Mouse (Mus musculus) lung, embryonic 16.5 days (tissue): ENCODE measurements around the gene Als2. TPM values are rescaled to one million over a fixed set of nuclear protein-coding genes. Genes with fewer than 3 reads are reported as not detected.

Source experiments
- ATAC-seq: fragments of 200-750 bp; cut with Nextera tagmentation; 2 replicates; pipeline ENCODE4 v1.8.0; 2017; ENCODE audit warnings: low read depth, mild to moderate bottlenecking, moderate library complexity
- H3K27ac ChIP-seq: fragments of 300-500 bp; sonication (generic); 2 replicates; pipeline ENCODE4 v1.5.1; 2014; ENCODE audit warnings: mild to moderate bottlenecking, control low read depth, low read length
- H3K27me3 ChIP-seq: fragments of 300-500 bp; sonication (generic); 2 replicates; pipeline ENCODE4 v1.6.1; 2014; ENCODE audit warnings: low read depth, low read length, mixed read lengths; ENCODE audit not compliant: control insufficient read depth, insufficient read depth
- H3K36me3 ChIP-seq: fragments of 300-500 bp; sonication (generic); 2 replicates; pipeline ENCODE4 v1.6.1; 2014; ENCODE audit warnings: low read length; ENCODE audit not compliant: control insufficient read depth, insufficient read depth
- H3K4me1 ChIP-seq: fragments of 300-500 bp; sonication (generic); replicated peaks from 2 replicates; pipeline ENCODE4 v1.6.1; 2014; ENCODE audit warnings: low read length, mixed read lengths; ENCODE audit not compliant: control insufficient read depth, insufficient read depth
- H3K4me2 ChIP-seq: fragments of 300-500 bp; sonication (generic); 2 replicates; pipeline ENCODE4 v1.6.1; 2014; ENCODE audit warnings: low read depth, low read length, control low read depth
- H3K4me3 ChIP-seq: fragments of 300-500 bp; sonication (generic); 2 replicates; pipeline ENCODE4 v1.5.1; 2014; ENCODE audit warnings: mild to moderate bottlenecking, low read length, control low read depth
- H3K9ac ChIP-seq: fragments of 300-500 bp; sonication (generic); 2 replicates; pipeline ENCODE4 v1.6.1; 2014; ENCODE audit warnings: low read length, control low read depth
- H3K9me3 ChIP-seq: fragments of 300-500 bp; sonication (generic); 2 replicates; pipeline ENCODE4 v1.6.1; 2016; ENCODE audit warnings: low read length; ENCODE audit not compliant: control insufficient read depth
- WGBS: fragments of 180-500 bp; shearing (Covaris S2); extraction: QIAGEN DNeasy Blood & Tissue Kit; methylation state at CpG from one replicate; pipeline ENCODE4 v1.1.7; 2014; 5-methylcytosine and 5-hydroxymethylcytosine counted together
- polyA plus RNA-seq: library from polyadenylated mRNA; unstranded; fragments of >200 nt; fragmentation: Nextera tagmentation; extraction: Ambion mirVana; gene quantifications from 2 replicates; pipeline ENCODE4 v1.2.1, GENCODE M21; 2015

The Als2 gene
- polyA plus RNA-seq, 1 experiment from 2014 or later = 11.2 TPM

- Histone ChIP-seq H3K4me2 (no peak overlapping the region), H3K27ac (no peak overlapping the region), H3K27me3 (no peaks in the 10 kb centered on the region), H3K4me3 (no peak overlapping the region), H3K4me1 (no peaks in the 10 kb centered on the region), H3K36me3 (peaks cover 17% of the 10 kb centered on the region; the same call in 1 of the 2 replicates), H3K9me3 (no peaks in the 10 kb centered on the region), H3K9ac (no peak overlapping the region)
- ATAC-seq = no peak
- WGBS = 77% methylated on average over 5 of the region's 5 CpGs
These were observed 36.1 kb downstream of the Als2 start for GRCm38 (mm10) chr1:59200960-59201359.

DNA sequence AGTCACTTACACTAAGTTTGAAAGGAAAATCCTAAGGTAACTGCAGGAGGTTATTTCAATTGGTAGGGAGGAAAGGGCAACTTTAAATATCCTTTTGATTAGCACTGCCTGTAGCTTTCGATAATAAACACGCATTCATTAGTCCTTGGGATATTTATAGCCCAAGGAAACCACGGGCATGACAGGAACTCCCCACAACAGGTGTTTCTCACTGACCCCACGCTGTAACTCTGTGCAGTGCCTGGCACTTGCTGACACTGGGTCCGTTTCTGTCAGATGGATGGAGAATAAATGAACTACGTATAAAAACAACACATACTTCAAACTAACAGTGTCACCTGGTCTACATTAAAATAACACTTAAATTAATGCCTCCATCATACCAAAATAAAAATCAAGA, 42.1 kb downstream of the Als2 start:
- H3K4me2 ChIP-seq = no peak overlapping the region
- H3K27me3 ChIP-seq = no peaks in the 10 kb centered on the region
- H3K4me3 ChIP-seq = no peak overlapping the region
- no peaks in the 10 kb centered on the region for H3K9me3 ChIP-seq
- 51% methylated on average over 6 of the region's 6 CpGs for WGBS
- peaks cover 18% of the 10 kb centered on the region for H3K36me3 ChIP-seq
- H3K4me1 ChIP-seq = no peaks in the 10 kb centered on the region
- no peak for ATAC-seq
- no peak overlapping the region for H3K9ac ChIP-seq
- H3K27ac ChIP-seq = no peak overlapping the region

GRCm38 (mm10) chr1:59187786-59188185, 49.2 kb downstream of the Als2 start:
- Histone ChIP-seq H3K27me3 (no peaks in the 10 kb centered on the region), H3K4me1 (no peaks in the 10 kb centered on the region), H3K4me3 (no peak overlapping the region), H3K9me3 (no peaks in the 10 kb centered on the region), H3K27ac (no peak overlapping the region), H3K36me3 (peaks cover 11% of the 10 kb centered on the region), H3K4me2 (no peak overlapping the region), H3K9ac (no peak overlapping the region)
- 85% methylated on average over 5 of the region's 5 CpGs for WGBS
- no peak for ATAC-seq

GRCm38 (mm10) chr1:59186317-59186716, 50.7 kb downstream of the Als2 start:
- Histone ChIP-seq H3K36me3 (peaks cover 11% of the 10 kb centered on the region), H3K9me3 (no peaks in the 10 kb centered on the region), H3K4me3 (no peak overlapping the region), H3K27me3 (no peaks in the 10 kb centered on the region), H3K27ac (no peak overlapping the region), H3K4me2 (no peak overlapping the region), H3K4me1 (no peaks in the 10 kb centered on the region), H3K9ac (no peak overlapping the region)
- no peak for ATAC-seq
- WGBS = 80% methylated on average over 10 of the region's 10 CpGs

DNA sequence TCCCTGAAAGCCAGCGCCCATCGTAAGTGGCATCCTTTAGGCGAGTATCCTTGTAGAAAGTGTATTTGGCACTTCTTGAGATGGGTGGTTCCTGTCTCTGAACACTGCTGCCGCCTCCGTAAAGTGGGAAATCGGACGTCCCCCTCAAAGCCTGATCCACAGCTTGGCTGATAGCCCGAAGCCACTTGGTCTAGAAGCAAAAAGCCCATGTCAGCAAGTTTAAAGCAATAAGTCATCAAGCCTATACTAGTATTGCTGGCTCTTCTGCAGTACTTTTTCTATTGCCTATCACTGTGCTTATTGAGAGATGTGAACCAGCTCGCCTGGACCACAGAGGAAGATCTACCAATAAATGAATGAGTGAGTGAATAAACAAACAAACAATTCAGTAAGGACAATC, 51.6 kb downstream of the Als2 start:
- no peak overlapping the region for H3K9ac ChIP-seq
- H3K36me3 ChIP-seq = peaks cover 6% of the 10 kb centered on the region
- H3K9me3 ChIP-seq = no peaks in the 10 kb centered on the region
- ATAC-seq = no peak
- H3K4me2 ChIP-seq = no peak overlapping the region
- no peak overlapping the region for H3K27ac ChIP-seq
- WGBS = 72% methylated on average over 9 of the region's 9 CpGs
- no peak overlapping the region for H3K4me3 ChIP-seq
- no peaks in the 10 kb centered on the region for H3K4me1 ChIP-seq
- no peaks in the 10 kb centered on the region for H3K27me3 ChIP-seq

- H3K4me1 ChIP-seq = no peaks in the 10 kb centered on the region
- H3K27ac ChIP-seq = no peak overlapping the region
- peaks cover 15% of the 10 kb centered on the region for H3K36me3 ChIP-seq
- no peak overlapping the region for H3K4me3 ChIP-seq
- H3K9me3 ChIP-seq = no peaks in the 10 kb centered on the region
- no peak for ATAC-seq
- no peak overlapping the region for H3K4me2 ChIP-seq
- WGBS = 87% methylated on average over 4 of the region's 4 CpGs
- no peaks in the 10 kb centered on the region for H3K27me3 ChIP-seq
- no peak overlapping the region for H3K9ac ChIP-seq
These were observed 54.0 kb downstream of the Als2 start for GRCm38 (mm10) chr1:59183045-59183444.

DNA sequence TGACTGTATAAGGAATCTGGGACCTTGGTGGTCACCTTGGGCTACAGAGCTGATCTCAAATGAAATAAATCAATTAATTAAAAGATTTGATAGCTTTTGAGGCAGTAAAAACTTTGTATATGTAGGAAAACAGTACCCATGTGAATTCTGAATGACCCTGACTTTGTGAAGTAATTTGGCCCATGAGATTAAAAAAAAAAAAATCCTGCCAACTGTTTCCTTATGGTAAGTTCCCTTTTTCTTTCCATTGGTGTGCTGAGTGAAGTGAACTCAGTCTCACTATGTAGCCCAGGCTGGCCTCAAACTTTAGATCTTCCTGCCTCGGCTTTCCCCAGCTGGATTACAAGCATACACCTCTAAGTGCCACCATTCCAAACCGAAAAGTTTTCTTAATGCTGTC, 54.7 kb downstream of the Als2 start:
- 91% methylated on average over 2 of the region's 2 CpGs for WGBS
- no peak for ATAC-seq

GRCm38 (mm10) chr1:59180003-59180402, 57.0 kb downstream of the Als2 start:
- 93% methylated on average over 3 of the region's 3 CpGs for WGBS
- ATAC-seq = no peak
- Histone ChIP-seq H3K4me2 (no peak overlapping the region), H3K4me3 (no peak overlapping the region), H3K9ac (no peak overlapping the region), H3K36me3 (peaks cover 16% of the 10 kb centered on the region), H3K4me1 (no peaks in the 10 kb centered on the region), H3K9me3 (no peaks in the 10 kb centered on the region), H3K27me3 (no peaks in the 10 kb centered on the region), H3K27ac (no peak overlapping the region)

More for the DNA sequence above, 54.7 kb downstream of the Als2 start:
- Histone ChIP-seq H3K4me3 (no peak overlapping the region), H3K9me3 (no peaks in the 10 kb centered on the region), H3K4me2 (no peak overlapping the region), H3K27ac (no peak overlapping the region), H3K9ac (no peak overlapping the region), H3K36me3 (peaks cover 18% of the 10 kb centered on the region), H3K4me1 (no peaks in the 10 kb centered on the region), H3K27me3 (no peaks in the 10 kb centered on the region)

DNA sequence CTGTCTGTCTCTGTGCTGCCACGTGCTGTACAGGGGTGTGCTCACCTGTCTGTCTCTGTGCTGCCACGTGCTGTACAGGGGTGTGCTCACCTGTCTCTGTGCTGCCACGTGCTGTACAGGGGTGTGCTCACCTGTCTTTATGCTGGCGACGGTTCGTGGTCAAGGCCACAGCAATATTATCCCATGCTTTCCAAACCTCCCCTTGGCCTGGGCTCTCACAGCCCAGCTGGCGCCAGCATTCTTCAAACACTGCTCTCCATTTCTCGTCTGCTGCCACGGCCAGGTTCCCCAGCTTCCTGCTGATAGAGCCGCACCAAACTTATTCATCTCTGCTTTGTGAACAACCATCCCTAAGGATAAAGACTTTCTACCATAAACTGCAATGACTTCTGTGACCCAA, 58.6 kb downstream of the Als2 start:
- WGBS = 82% methylated on average over 10 of the region's 10 CpGs
- Histone ChIP-seq H3K4me3 (no peak overlapping the region), H3K27ac (no peak overlapping the region), H3K9ac (no peak overlapping the region), H3K4me1 (no peaks in the 10 kb centered on the region), H3K36me3 (peaks cover 13% of the 10 kb centered on the region; the same call in 1 of the 2 replicates), H3K27me3 (no peaks in the 10 kb centered on the region), H3K9me3 (no peaks in the 10 kb centered on the region), H3K4me2 (no peak overlapping the region)
- ATAC-seq = no peak
